ENCODE assay signal across 16 mouse cellular contexts in genomic region chr10:94043908-94044307, GRCm38 (mm10).
"Had no signal": no experiment of that assay in that cellular context is flagged by ENCODE, and none has a peak within 500 bp of the region (broad histone marks: within the 10 kb centered on the region; RNA-seq: fewer than 3 reads in every experiment).

No protein-coding gene starts in this region.

- H3K27me3 ChIP-seq: limb, embryonic 12.5 days; liver, embryonic 13.5 days; lung, embryonic 15.5 days; neural tube, embryonic 12.5 days had no signal

- ATAC-seq: liver, postnatal 0 days had no signal

- H3K4me2 ChIP-seq: limb, embryonic 12.5 days; liver, embryonic 13.5 days; lung, embryonic 15.5 days; neural tube, embryonic 12.5 days had no signal

- H3K27ac ChIP-seq: limb, embryonic 12.5 days; liver, embryonic 13.5 days; lung, embryonic 15.5 days; macrophage; neural tube, embryonic 12.5 days; stomach, postnatal 0 days had no signal

- H3K9me3 ChIP-seq: limb, embryonic 12.5 days; liver, embryonic 13.5 days; lung, embryonic 15.5 days; neural tube, embryonic 12.5 days had no signal

- DNase-seq: kidney, adult 8-10 months; kidney, postnatal 25 days; liver; liver, embryonic 13.5 days; liver, postnatal 0 days; lung, postnatal 14 days; midbrain, embryonic 14.5 days; right cerebral cortex, adult 18-20 months; right cerebral cortex, postnatal 25 days; thymus, postnatal 4 days had no signal

- H3K4me3 ChIP-seq: limb, embryonic 12.5 days; liver, embryonic 13.5 days; lung, embryonic 15.5 days; megakaryocyte, embryonic 14.5 days; neural tube, embryonic 12.5 days had no signal

- H3K9ac ChIP-seq: limb, embryonic 12.5 days; liver, embryonic 13.5 days; liver, postnatal 0 days; lung, embryonic 15.5 days; neural tube, embryonic 12.5 days had no signal
